Mouse (Mus musculus) gastrocnemius, adult 18-20 months (tissue): Measurements from ENCODE around the gene Gm37240. TPM values are rescaled to one million over a fixed set of nuclear protein-coding genes. Genes with fewer than 3 reads are reported as not detected.
A peak's percentile ranks its signal among the peaks of the same experiment; 100 is the strongest.

Experiments used
- DNase-seq: peaks from one replicate; pipeline ENCODE4 v3.0.0; 2021; ENCODE audit warnings: low spot score
- total RNA-seq, 2 experiments: library from RNA; stranded (reverse); gene quantifications; 2 replicates each; pipeline ENCODE4 v1.2.3; 2021

Gm37240 gene
- total RNA-seq, 2 experiments from 2014 or later, result 30.2 to 34.0 TPM

DNA sequence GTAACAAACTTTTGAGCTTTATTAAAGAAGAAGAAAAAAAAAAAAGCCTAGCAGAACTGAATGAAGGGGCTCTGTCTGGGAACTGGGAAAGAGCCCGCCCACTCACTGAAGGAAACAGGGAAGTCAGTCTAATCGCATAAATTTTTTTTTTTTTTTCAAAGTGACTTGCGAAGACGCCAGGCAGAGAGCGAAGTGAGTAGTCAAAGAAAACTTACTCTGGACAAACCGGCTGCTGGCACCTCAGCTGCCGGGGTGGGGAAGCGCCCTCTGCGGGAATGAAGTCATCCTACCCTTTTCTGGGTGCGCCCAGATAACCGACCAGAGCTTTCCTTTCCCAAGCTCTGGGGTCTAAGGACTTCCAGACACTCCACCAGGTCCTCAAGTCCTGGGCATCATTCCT lies 1406.2 kb downstream of the Gm37240 start:
- peak; percentile 12 for DNase-seq

DNA sequence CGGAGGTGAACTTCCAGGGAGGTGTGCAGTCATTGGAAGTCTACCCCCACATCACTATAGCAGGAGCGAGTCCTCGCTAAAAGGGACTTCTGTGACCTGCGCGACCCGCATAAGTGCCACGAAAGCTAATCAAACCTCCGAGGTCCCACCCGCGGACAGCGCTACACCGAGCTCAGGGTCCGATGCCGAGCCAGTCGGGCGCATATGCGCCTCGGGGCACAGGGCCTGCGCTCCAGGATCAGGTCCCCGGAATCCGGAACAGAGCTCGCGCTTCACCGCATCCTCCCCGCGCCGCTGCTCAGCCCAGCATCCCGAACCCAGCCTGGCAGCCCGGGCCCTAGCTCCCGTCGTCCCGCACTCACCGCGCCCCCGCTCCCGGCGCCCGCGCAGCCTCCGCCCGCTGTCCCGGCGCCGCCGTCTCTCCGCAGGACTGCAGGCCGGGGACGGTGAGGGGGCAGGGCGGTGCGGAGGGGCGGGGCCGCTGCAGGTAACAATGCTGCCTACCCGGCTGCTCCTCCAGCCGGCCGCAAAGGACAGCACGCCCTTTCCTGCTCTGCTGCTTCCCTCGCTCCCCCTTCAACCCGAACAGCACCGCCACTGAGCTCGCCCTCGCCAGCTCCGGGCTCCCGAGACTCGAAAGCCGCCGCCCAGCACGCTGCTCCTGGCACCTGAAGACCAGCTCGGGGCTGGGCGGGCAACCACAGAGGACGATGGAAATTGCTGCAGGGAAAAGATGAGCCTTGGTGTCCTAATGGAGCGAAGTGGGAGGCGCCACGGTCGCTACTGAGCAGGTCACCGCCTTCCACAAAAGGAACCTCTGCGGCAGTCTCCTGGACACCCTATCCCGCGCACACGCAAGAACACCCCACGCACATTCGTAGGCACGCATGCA lies 1407.1 kb downstream of the Gm37240 start, which contains the start of gene Fhdc1:
Gene Fhdc1, minus strand, starts transcription at position 424 of the 892 bp plus-strand sequence.
- DNase-seq, result peak; percentile 6

DNA sequence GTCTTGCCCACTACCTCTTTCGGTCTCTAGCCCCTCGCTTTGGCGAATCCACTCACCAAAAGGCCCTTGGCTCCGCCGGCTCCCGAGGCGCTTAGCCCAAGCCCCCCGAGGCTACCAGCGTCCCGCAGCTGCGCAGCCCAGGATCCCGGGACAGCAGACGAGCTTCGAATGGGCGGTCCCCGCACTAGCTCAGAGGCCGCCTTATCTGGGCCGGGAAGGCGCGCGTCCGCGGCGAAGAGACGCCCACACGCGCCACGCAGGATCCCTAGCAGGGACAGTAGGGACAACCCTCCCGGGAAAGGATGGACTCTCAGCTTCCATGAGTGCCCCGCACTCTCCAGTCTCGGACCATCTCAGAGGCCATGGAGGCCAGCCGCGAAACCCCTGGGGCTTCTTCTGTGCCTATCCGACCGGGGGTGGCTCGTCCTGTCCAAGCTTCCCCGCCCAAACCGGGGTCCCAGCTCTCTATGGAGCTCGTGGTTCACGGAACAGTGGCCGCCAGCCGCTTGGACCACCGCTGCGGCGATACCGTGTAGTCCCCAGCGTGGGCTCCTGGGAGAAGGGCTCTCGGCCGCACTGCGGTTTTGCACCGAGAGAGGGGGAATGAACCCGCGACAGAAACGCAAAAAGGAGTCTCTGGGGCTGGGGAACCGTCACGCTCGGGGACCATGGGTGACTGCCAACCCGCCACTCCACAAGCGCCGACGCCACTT lies 1407.9 kb downstream of the Gm37240 start:
- peak; percentile 20 for DNase-seq

DNA sequence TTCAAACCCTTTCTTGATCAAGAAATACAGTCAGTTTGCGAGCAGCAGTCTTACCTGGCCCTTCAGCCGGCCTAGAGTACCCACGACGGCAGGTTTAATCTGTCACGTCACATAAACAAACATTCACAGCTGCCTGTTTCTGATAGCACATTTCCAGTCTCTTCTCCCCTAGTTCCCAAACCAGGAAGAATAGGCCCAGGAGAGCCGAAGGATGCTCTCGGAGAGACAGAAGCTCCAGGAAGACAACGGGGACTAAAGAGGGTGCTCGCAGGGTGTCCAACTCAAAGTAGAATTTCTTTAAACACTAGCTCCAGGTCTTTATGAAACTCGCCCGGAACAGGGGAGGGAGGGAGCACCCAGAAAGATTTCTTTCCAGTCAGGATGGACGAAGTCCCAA lies 1408.4 kb downstream of the Gm37240 start:
- DNase-seq, result no peak

DNA sequence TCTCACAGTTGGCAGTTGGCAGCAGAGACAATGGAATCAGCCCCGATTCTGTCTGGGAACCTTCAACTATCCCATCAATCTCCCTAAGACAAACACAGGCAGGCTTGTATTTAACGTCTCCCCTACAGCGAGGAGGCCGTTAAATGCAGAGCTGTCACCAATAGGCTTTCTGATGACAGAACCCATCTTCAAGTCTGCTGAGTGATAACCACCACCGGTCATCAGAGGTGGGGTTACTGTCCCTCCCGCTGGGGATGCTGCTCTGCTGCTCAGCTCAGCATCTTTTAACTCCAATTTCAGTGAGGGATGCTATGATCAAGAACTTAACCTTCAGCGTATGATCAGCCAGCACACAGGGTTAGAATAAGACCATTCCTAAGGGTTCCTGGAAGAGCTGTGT lies 1409.1 kb downstream of the Gm37240 start:
- no peak for DNase-seq

DNA sequence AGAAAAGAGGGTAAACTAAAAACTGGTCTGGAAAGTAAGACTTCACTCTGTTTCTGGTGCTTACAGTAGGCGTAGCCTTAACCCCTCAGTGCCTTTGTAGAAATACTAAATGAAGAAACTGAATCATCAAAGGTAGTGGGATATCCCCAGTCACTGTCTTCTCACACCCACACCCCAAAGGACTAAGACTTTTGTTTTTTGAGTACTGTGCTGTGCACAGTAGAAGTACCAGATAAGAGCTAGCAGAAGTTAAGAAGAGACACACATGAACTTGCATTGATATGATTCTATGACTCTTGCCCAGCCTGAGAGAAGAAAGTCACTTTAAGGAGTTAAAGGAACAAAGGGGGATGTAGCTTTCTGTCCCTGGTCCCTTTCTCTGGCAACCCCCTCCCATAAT lies 1409.8 kb downstream of the Gm37240 start:
- no peak for DNase-seq

DNA sequence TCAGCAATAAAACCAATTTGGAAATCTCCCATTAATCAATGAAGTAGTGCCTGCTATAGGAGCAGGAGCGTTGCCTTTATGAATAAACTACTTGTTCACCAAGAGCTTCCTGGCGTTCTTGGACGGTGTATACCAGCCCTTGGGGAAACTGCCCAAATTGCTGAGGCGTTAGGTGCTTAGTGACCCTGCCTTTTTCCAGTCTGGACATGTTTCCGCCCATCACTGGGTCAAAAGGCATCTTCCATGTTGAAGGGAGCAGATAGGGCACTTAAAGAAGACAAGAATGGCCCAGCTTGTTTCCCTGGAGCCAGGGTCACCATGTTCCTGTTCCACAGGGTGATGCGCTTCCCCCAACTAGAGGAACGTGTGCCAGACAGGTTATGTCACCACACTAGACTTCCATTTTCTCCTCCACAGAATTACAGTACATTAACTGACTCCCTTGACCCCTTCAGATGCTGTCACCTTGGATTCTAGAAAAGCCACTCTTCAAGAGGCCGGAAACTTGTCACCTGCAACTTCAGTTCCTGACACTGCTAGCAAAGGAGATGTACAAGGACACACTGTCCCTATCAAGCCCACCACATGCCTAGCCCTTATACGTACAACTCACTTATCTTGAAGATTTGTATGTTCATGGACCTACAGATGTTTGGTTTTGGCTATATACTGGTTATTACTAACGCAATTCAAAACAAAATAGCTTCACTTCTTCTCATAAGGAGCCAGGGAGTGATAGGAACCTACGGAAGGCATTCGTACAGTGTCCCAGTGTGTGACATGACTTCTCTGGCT lies 1412.1 kb downstream of the Gm37240 start:
- DNase-seq, result no peak

DNA sequence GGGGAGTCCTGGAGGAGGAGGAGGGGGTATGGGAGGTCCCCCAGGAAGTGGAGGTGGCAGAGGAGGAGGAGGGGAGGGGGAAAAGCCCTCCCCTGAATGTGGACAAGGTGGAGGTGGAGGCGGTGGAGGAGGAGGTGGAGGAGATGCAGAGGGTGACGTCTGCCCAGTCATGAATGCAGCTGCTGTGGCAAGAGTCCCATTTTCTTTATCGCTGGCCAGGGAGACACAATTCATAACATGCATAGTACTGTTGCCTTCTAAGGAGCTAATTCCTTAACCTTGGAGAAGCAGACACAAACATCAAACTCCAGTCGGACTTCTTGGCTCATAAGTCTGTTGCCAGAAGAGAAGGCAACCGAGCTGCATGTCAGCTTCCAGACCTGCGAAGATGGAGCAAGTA lies 1412.9 kb downstream of the Gm37240 start:
- no peak for DNase-seq

DNA sequence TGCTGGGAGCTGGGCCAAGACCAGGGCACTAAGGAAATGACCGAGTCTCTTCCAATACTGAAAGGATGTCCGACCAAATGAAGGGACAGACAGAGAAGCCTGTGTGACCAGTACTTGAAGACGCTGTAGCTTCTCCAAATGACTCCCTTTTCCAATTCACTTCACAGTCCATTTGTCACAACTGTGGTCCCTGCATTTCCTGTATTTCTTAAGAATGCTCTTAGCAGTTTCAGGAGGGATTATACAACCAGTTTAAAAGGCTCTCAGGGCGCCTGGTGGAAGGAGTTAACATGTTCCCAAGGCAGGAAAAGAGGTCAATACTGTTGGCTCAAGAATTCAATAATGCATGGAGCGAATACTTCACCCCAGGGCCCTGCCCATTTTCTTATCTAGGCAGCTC lies 1414.4 kb downstream of the Gm37240 start:
- DNase-seq, result no peak

DNA sequence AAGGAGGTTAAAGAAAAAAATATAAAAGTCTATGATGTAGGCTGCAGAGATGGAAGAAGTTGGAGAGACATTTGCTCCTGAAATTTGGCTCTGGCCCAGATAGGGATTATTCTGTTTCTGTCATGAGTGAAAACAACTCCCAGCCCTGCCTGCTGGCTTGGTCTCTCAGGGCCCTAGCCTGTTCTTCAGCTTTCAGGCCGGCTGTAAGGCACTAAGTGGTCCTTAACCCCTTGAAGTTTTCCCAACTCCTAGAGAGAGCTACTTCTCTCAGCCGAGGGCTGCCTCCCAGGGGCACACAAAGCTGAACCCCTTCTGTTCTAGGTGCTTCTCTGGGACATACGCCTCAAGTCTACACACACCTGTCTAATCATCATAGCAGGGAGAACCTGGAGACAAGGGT lies 1414.8 kb downstream of the Gm37240 start:
- no peak for DNase-seq

DNA sequence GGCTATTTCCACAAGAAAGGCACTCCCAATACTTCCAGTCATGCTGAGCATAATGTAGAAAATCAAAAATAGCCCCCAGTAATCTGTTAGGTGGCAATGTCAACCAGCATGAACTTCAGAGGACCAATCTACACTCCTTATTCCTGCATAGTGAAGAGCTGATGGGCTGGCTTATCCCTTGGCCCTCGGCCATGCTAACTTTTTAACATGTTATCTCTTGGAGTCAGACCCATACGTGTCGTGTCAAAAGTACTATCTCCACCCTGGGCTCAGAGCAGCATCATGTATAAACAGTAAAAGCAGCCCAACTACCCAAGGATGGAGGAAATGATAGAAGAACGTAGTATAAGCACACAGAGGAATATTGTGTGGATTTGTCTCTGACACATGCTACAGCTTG lies 1416.2 kb downstream of the Gm37240 start:
- no peak for DNase-seq

DNA sequence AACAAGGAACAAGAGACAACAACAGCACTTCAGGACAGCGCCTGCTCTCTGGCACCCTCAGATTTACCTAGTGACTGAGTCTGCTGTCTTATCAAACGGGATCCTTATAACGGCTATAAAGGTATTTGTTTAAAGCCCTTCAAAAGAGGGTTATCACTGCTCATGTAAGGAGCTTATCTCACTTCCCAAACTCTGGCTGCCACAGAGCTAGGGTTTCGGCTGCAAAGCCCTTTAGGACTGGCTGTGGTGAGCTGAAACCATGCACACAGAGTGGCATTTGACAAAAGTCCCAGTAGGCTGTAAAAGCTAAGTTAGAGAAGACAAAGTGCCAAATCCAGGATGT lies 1419.2 kb downstream of the Gm37240 start:
- DNase-seq, result no peak

DNA sequence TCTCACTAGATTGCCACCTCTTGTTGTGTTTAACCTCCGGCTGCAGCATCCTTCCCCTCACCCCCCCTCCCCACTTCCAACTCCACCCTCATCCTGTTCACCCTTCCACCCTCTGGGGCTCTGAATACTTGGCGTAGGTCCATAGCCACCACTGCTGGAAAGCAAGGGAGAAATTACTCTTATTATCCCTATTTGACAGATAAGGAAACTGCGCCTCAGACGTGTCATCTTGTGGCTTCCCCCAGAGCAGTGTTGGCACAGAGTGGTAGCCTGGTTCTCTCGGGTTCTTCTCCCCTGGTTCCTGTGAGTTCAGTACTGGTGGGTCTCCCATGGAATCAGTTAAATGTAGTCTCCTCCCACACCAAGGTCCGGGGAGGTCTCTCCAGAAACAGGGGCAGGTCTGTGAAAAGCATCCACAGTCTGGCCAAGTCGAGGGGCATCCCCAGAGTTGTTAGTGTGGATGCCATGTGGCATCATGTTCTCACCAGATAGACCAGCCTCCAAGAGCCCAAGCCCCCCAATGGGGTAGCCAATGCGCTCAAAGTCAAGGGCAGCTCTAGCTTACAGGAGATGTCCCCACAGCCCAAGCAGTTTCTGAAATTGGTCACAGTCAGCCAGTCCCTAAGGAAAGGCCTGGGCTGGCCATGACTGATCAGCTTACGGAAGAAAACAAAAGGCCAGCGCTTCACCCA lies 1419.8 kb downstream of the Gm37240 start:
- no peak for DNase-seq

DNA sequence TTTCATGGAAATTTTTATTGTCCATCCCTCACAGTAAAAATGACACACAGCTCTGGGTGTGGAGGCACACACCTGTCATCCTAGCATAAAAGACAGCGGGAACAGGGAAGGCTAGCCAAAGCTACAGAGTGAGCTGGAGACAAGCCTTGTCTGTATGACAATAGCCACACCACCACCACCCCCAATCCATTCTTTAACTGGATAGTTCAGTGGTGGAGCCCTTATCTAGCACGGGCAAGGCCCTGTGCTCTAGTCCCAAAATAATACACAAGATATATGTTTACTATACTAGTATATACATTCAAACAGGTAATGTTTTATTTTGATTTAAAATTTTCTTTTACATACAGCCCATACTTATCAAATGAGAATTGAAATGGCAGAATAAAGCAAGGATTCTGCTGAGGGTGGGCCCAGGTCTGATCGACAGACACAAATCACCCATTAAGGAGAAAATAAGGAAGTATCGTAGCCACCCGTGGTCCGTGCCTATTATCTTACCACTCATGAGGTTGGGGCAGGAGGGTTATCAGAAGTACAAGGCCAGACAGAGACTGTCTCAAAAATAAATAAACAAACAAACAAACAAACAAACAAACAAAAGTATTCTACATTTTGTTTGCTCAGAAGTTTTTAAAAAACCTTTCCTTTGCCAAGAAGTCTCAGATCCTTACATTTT lies 1421.4 kb downstream of the Gm37240 start:
- no peak for DNase-seq

DNA sequence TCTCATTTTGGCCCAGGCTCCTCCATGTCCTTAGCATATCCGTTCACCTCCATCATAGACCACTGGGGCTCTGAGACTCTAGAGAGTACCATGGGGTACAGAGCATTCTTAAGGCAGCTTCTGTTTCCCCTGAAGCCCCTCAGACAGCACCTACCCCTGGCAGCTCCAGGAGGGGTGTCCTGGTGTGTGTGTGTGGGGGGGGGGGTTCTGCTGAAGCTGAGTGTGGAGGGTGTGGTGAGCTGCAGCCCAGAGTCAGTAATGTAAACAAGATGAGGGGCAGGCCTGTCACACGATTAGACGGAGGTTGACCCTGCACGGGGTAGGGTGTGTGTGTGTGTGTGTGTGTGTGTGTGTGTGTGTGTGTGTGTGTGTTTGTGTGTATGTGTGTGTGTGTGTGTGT lies 1425.6 kb downstream of the Gm37240 start:
- no peak for DNase-seq

DNA sequence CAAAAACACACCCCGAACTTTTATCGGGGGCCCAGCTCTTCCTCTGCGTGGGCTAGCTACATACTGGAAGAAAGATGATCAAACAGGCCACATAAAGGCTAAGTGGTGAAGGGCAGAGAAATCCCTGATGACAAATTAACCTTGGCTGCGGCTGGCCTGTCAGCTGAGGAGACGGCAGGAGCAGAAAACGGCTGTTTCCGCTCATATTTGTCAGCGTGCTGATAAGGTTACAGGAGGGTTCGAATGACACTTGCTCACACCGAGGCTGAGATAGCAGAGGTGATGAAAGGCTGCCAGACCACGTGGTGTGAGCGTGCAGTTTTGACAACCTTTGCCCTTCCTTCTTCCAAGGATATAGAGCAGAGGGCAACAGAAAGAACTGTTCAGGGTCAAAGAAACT lies 1426.4 kb downstream of the Gm37240 start:
- no peak for DNase-seq

DNA sequence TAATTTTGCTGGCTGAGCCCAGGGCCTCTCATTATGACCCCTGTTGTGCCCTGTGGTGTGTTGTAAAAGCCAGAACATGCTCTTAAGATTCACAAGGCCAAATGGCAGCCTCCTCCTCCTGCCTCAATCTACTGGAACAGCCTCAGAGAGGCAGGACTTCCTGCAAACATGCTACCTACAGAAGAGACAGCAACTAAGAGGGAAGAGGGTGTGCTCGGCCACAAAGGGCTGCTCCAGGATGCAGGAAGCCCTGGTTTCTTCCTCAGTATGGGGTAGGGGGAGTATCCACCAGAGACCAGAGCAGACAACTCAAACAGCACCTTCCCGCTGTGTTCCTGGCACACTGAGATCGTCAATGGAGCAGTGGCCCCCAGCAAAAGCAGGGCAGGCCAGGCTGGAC lies 1426.8 kb downstream of the Gm37240 start:
- no peak for DNase-seq

DNA sequence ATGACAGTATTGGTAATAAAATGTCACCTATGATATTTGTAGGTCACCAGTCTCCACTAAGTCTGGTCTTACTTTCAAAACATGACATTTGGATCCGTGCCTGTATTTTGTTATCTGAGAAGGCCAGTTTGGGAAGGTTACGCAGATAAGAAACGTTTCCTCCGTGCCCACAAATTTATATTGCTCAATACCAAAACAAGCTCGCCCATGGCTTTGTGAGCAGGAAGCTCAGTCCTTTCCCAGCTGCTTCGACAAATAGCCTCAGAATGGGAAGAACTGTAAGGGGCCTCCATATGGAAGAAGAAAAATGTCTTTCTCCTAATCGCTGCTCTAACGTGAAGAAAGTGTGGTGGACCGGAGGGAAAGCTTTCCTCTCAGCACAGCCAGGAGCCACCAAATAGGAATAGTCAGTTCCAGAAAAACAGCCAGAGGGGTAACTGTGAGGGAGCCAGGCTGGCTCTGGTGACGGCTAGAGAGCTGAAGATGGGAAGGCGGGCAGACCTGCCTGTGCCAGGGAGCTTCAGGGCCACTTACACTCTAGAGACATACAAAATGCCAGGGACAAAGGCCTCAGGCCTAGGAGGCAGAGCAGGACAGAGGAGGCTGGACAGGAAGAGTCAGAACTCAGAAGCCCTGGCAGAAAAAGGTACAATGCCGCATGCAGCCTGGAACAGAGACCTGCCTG lies 1431.4 kb downstream of the Gm37240 start:
- DNase-seq, result no peak

DNA sequence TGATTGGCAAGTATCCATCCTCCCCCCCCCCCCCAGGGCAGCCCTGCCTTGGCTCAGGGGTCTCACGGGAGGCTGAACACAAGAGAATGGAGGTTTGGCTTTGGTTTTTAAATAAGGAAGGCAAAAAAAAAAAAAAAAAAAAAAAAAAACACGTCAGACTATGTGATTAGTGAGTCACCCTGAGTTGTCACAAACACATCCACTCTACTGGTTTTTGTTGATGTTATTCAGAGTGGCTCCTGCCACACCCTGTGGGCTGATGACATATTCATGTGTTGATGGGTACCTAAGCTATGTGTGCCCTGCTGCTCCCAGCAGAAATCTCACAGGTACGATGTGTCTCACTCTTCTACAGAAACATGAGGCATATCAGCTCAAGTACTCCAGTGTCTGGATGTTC lies 1436.7 kb downstream of the Gm37240 start:
- no peak for DNase-seq

DNA sequence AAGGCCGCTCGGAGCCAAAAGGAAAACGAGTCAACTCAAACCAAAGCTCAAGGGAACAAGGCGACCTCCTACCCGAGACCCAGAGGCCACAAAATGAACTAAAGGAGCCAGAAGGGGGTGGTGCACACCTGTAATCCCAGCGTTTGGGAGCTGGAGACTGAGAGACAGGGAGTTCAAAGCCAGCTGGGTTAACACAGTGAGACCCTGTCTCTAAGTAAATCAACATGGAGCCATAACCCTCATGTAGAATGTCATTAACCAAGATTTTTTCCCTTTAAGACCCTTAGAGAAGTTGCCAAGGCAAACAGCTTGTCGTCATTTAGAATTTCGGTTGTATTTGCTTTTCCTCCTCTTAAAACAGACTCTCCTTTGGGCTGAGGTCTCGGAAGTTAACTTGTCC lies 1438.3 kb downstream of the Gm37240 start:
- no peak for DNase-seq
